Mouse (Mus musculus): ENCODE results near the gene Slc35f1.

DNA sequence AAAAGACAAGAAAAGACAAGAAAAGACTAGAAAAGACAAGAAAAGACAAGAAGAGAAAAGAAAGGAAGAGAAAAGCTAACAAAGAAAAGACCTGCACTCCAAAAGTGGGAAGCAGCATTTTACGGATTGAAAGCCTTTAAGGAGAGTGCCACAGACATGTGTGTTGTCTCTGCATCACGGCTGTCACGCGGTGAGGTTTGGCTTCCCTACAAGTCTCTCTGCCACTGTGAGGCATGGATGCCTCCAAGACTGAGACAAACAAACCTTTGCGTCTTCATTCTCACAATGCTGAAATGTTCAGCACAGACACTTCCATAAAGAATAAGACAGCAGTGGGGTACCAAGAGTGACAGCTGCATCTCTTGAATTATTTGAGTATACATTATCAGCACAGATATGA, 124.0 kb downstream of the Slc35f1 start:
- TF ChIP-seq NRF1 (IDR thresholded peaks at IDR 0.05; ENCODE audit: insufficient read depth, low read depth, low read length, poor library complexity, severe bottlenecking) (no peak), HCFC1 (IDR thresholded peaks at IDR 0.05; ENCODE audit: low read depth, low read length) (no peak), MAFK (IDR thresholded peaks at IDR 0.05; ENCODE audit: borderline replicate concordance, low read depth, low read length) (no peak)

Measured in MEL (cell line).